Mouse (Mus musculus): ENCODE measurements around the gene Plcb2. TPM values are rescaled to one million over a fixed set of nuclear protein-coding genes. Genes with fewer than 3 reads are reported as not detected.
A peak's percentile ranks its signal among the peaks of the same experiment; 100 is the strongest.

Plcb2 gene
- 1 to 10 TPM; 1.3 to 1.7 TPM for total RNA-seq (2021)

GRCm38 (mm10) chr2:118728337-118728736, at the start of gene Plcb2:
TSS of gene Plcb2 (minus strand) at chr2:118728438.
- no peak for DNase-seq

DNA sequence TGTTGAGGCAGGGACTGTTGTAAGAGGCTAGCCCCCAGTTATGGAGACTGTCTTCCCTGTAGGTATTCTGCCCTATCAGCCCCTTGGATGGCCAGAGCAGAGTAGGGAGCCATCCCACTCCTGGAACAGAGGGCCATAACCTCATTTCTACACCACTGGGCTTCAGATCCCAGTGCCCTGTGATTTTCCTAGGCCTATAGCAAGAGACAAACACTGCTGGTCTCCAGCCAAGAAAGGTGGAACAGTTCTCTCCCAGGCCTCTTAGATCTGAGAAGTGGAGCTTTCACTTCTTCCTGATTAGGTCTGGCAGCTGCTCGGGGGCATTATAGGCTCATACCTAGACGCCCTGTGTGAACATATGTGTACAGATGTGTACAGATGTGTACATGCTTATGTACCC, 48.1 kb upstream of the Plcb2 start:
- no peak for DNase-seq

DNA sequence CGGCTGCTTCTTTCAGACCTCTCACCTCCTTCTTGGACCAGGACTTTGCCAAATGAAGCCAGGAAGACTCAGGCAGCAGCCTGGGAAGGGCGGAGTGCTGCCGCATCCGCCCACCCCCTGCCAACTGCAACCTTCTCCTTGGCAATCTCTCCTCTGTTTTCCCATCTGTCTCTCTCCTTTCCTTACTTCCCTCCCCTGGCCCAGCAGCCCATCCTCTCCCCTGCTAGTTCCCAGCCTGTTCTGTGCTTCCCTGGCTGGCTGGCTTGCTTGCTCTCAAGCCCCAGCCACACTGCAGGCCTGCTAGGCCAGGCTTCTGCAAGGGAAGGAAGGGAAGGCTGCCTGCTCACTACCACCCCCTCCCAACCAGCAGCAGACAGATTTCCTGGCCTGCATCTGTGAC, 47.6 kb upstream of the Plcb2 start:
- no peak for DNase-seq

DNA sequence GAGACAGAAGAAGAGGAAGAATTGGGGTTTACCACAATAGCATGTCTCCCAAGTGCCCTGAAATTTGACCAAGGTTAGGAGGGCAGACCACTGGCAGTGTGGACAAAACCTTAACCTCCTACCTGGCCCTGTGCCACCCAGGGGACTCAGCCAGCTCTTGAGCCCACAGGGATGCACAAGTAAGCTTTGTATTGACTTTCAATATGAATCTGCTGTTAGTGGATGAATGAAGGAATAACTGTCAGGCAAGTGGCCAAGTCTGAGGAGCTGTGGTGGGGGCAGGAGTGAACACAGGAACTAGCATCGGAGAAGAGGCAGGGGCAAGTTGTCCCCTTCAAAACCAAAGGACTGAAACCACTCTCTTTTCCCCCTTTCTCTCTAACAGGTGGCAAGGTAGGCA, 47.2 kb upstream of the Plcb2 start:
- DNase-seq = no peak

DNA sequence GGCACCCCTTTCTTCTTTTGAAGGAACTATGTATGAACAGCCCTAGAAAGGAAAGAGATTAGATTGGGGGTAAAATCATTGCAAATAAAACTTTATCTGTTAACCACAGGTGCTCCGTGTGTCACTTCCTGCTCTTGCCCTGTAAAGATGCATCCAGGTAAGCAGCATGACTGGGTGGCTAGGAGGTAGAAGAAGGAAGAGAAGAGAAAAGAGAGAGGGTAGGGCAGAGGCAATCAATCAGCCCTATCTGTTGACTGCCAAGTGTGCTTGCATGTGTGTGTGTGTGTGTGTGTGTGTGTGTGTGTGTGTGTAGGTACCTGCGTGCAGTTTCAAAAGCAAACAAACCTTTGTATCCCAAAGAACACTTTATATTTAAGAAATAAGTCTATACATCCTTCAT, 46.3 kb upstream of the Plcb2 start:
- DNase-seq = no peak

DNA sequence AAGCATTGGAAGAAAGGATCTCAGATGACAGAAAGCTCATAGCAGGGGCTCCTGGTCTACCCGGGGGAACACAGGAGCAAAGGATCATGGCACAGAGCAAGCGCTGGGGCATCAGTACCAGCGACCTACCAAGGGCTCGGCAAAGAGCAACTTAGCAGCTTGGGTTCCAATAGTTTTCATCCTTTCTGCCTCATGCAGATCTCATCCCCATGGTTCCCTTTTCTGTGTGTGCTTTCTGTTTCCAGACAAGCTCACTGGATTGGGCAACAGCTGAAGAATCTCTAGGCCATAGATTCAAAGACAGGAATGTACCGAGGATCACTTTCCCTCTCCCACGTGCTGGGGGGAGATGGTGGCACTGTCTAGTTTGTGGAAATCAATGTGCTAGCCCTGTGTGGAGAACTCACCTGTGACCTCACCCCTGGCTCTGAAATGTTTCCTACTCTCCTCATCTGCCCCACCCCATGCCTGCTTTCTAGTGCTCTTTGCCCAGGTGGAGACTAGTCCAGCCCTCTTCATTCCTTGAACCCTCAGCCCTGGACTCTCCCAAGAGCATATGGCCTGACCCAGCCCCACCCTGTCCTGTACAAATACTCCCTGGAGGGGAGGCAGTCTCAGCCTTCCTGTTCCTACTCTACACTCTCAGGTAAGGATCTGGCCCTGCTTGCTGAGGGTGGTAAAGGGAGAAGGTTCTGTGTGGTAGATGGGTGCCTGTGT, 44.1 kb upstream of the Plcb2 start, which contains the start of gene Phgr1:
Phgr1 (plus strand) TSS at position 612 of the 717 bp plus-strand sequence.
- no peak for DNase-seq

- DNase-seq = no peak
These were observed 38.1 kb upstream of the Plcb2 start for GRCm38 (mm10) chr2:118766041-118767033.

DNA sequence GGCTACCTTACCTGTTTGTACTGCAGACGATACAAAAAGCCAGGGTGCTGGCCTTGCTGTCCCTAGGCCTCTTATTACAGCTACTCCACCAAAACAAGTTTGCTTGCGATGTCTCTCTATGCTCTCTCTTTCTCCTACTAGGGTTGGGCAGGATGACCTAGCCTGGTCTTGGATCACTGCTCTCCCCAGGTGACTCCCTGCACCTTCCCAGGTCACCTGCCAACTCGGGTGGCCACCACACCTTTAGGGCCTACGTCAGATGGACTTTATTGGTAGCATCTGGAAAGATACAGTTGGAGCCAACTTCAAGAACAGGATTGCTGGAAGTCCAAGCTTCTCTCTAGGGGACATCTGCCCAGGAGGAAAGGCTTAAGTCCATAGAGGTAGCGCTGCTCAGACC, 36.6 kb upstream of the Plcb2 start:
- DNase-seq = no peak

DNA sequence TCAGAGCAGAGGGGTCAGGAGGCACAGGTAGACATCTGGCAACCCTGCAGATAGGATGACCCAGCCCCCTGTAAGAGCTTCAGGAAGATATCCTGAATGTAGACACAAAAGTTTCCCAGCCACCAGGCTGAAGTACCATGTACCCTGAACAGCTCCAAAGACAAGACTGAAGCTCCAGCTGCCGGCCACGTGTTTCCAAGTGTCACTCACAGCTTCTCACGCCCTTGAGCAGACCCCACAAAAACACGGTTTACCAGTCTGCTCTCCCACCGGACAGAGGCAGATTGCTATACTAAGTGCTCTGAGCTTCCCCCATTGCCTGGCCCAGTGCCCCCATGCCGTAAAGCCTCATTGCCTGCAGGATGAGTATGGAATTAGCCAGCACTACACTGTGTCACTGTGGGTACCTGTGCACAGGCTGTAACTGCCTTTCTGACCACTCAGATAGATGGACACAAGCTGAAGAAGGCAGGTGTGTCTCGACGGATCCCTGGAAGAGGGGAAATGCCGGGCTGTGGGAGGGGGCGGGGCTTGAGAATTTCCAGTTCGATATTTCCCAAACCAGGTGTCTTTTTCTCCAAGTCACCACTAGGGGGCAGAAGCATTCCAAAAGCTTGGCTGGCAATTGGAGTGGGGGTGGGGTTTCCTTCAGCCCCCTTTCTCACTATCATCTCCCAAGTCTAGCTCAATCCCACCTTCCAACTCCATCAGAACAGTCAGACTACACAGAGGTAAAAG, 36.0 kb upstream of the Plcb2 start:
- DNase-seq = peak; percentile 53

DNA sequence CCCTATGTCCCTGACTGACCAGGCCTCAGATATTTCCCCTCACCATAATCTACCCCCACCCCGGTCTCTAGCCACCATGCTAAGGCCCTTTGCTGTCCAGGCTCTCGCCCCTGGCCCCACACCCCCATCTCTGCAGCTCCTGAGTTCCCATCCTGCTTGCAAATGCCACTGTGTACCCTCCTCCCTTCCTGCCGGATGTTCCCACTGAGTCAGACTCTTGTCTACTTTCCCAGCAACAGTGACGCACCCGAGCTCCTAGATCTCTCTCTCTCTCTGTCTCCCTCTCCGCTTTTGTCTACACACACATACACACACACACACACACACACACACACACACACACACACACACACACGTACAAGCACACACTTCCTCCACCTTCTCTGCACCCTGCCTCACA, 35.2 kb upstream of the Plcb2 start:
- DNase-seq = peak; percentile 33

DNA sequence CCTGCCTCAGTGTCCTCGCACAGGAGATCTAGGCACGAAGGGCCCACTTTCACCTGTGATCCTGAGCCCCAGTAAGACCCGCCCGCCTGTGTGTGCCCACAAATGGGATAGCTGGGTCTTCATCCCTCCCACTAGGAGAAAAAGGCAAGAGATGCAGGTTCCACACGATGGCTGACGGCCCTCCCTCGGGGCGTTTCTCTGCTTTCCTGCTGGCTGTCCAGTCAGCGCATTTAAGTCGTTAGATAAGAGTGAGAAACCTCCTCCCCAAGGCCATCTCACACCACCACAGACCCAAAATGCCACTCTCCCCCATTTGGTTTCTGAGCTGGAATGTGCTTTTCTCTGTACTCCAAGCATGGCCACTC, 34.5 kb upstream of the Plcb2 start:
- DNase-seq = no peak

- peak; percentile 92 for DNase-seq
These were observed 33.9 kb upstream of the Plcb2 start, which contains the start of gene Ccdc9b for GRCm38 (mm10) chr2:118761906-118762783. TSS of gene Ccdc9b (minus strand) at chr2:118762661.

GRCm38 (mm10) chr2:118761358-118761757, 33.1 kb upstream of the Plcb2 start:
- no peak for DNase-seq

- DNase-seq = no peak
These were observed 32.2 kb upstream of the Plcb2 start for GRCm38 (mm10) chr2:118760311-118761025.

- peak; percentile 72 for DNase-seq
These were observed 31.6 kb upstream of the Plcb2 start for GRCm38 (mm10) chr2:118759828-118760227.

DNA sequence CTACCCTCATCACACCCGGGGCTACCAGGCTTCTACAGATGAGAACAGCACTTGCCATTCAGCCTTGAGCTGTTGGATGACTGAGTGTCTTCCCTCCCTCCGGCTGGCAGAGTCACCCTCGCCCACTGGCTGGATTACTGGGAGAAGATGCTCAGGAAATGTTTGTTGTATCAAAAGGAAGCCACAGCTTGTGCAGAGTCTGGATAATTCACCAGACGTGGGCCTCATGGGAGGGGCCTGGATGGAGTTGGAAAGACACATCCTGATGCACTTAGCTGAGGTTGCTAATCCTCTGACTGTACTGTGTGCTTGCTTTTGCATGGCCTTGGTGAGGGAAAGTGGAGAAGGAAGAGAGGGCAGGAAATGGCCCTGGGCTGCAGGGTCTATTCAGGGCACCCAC, 27.9 kb upstream of the Plcb2 start:
- no peak for DNase-seq

GRCm38 (mm10) chr2:118755407-118755806, 27.2 kb upstream of the Plcb2 start:
- no peak for DNase-seq

DNA sequence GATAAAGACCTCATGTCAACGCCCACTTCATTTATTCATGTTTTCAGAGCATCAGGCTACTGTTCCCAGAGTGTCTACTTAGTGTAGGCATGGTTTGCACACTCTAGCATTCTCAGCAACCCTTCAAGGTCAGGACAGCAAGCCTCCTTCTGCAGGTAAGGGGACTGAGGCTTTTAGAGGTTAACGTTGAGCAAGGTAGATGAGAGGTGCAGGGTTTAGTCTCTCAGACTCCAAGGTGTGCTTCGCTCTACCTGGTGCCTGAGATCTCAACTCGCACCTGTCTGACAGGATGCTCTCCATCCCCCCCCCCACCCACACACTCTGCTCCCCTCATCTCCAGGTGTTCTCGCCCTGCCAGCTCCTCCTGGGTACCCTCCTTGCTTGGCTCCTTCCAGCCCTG, 25.9 kb upstream of the Plcb2 start:
- DNase-seq = no peak

- no peak for DNase-seq
These were observed 24.5 kb upstream of the Plcb2 start for GRCm38 (mm10) chr2:118752792-118753108.

GRCm38 (mm10) chr2:118751896-118752791, 23.9 kb upstream of the Plcb2 start:
- peak; percentile 50 for DNase-seq

All from heart, postnatal 4 days (tissue).